Mouse (Mus musculus) spleen, adult 2 months (tissue): ENCODE measurements around the gene Fam120a.

ENCODE experiments used
- CTCF ChIP-seq: fragments of 200-500 bp; IDR thresholded peaks from 2 replicates; pipeline ENCODE4 v1.5.1; 2011; ENCODE audit warnings: mild to moderate bottlenecking, inconsistent platforms; ENCODE audit not compliant: insufficient read depth, insufficient read length, insufficient replicate concordance; ENCODE audit errors: extremely low read depth
- POLR2A ChIP-seq: fragments of 200-500 bp; IDR thresholded peaks from 2 replicates; pipeline ENCODE4 v1.6.1; 2011; ENCODE audit warnings: low read depth, low read length, inconsistent platforms

DNA sequence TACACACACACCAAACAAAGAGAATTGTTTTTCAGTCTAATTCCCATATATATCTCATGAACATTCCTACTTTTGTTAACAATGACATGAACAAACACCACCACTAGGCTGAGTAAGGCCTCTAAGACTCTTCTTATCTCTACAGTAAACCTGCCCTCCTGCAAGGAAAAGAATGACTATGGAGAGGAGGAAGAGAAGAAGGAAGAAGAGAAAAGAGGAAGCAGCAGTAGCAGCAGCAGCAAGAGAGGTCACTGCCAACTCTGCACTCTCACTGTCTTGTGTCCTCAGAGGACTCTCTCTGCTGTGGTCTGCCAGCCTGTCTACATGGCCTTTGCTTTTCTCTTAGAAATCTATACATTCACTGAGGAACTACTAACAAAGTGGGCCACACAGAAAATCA is 36.1 kb downstream of the Fam120a start:
- TF ChIP-seq POLR2A (no peak), CTCF (no peak)
